Mouse (Mus musculus) liver, embryonic 14.5 days (tissue): Measurements from ENCODE around the gene Atp1a2. TPM values are rescaled to one million over a fixed set of nuclear protein-coding genes. Genes with fewer than 3 reads are reported as not detected.

ENCODE experiments used
- ATAC-seq: fragments of 200-750 bp; cut with Nextera tagmentation; 2 replicates; pipeline ENCODE4 v1.8.0; 2017; ENCODE audit warnings: moderate number of reproducible peaks, mild to moderate bottlenecking, moderate library complexity; ENCODE audit not compliant: insufficient read depth
- DNase-seq, 3 experiments: peaks; one replicate each; pipeline ENCODE4 v3.0.0-alpha.2; 2012 to 2013; ENCODE audit warnings: low read depth in 3 of 3, low spot score in 3 of 3
- H3K27ac ChIP-seq: fragments of 300-500 bp; sonication (generic); 2 replicates; pipeline ENCODE4 v1.5.1; 2014; ENCODE audit warnings: moderate library complexity, mild to moderate bottlenecking, control low read depth, inconsistent platforms
- H3K27me3 ChIP-seq: fragments of 300-500 bp; sonication (generic); 2 replicates; pipeline ENCODE4 v1.6.1; 2014; ENCODE audit warnings: mild to moderate bottlenecking, low read length, moderate library complexity; ENCODE audit not compliant: control insufficient read depth, insufficient read depth
- H3K36me3 ChIP-seq: fragments of 300-500 bp; sonication (generic); replicated peaks from 2 replicates; pipeline ENCODE4 v1.6.1; 2014; ENCODE audit warnings: low read depth; ENCODE audit not compliant: control insufficient read depth, insufficient read depth
- H3K4me1 ChIP-seq, 2 experiments: fragments of 200-500 bp in 1 of 2; fragments of 300-500 bp in 1 of 2; sonication (generic) in 1 of 2; replicated peaks; 2 replicates each; pipeline ENCODE4 v1.6.1; 2012 to 2014; ENCODE audit warnings: antibody characterized with exemption in 1 of 2, inconsistent platforms in 1 of 2, low read length in 1 of 2; ENCODE audit not compliant: control insufficient read depth in 2 of 2, insufficient read depth in 2 of 2
- H3K4me2 ChIP-seq: fragments of 300-500 bp; sonication (generic); 2 replicates; pipeline ENCODE4 v1.6.1; 2014; ENCODE audit warnings: low read depth, mild to moderate bottlenecking, control low read depth, moderate library complexity
- H3K4me3 ChIP-seq, 2 experiments: fragments of 200-500 bp in 1 of 2; fragments of 300-500 bp in 1 of 2; sonication (generic) in 1 of 2; 2 replicates each; pipeline ENCODE4 v1.5.1; 2012 to 2014; ENCODE audit warnings: low read depth in 2 of 2, low read length in 2 of 2, mild to moderate bottlenecking in 2 of 2, control low read depth in 1 of 2, inconsistent platforms in 1 of 2, moderate library complexity in 1 of 2; ENCODE audit not compliant: insufficient read depth in 1 of 2
- H3K9ac ChIP-seq: fragments of 300-500 bp; sonication (generic); replicated peaks from 2 replicates; pipeline ENCODE4 v1.6.1; 2014; ENCODE audit warnings: mild to moderate bottlenecking, control low read depth, moderate library complexity
- H3K9me3 ChIP-seq: fragments of 300-500 bp; sonication (generic); 2 replicates; pipeline ENCODE4 v1.6.1; 2016; ENCODE audit warnings: low read length, mixed read lengths; ENCODE audit not compliant: control insufficient read depth
- CTCF ChIP-seq: IDR thresholded peaks from 2 replicates; pipeline ENCODE4 v1.5.1; 2016; ENCODE audit warnings: antibody characterized with exemption, low read depth, control low read depth
- EP300 ChIP-seq: IDR thresholded peaks from 2 replicates; pipeline ENCODE4 v1.6.1; 2016; ENCODE audit warnings: antibody characterized with exemption, low read depth
- WGBS: fragments of 180-500 bp; shearing (Covaris S2); extraction: QIAGEN DNeasy Blood & Tissue Kit; methylation state at CpG from one replicate; pipeline ENCODE4 v1.1.7; 2014; ENCODE audit not compliant: insufficient replicate concordance; 5-methylcytosine and 5-hydroxymethylcytosine counted together
- polyA plus RNA-seq, 2 experiments: library from polyadenylated mRNA; depleted of rRNA in 1 of 2; stranded (reverse) in 1 of 2; unstranded in 1 of 2; fragments of >200 nt; fragmentation: Nextera tagmentation in 1 of 2; extraction: Ambion mirVana in 1 of 2; gene quantifications; 2 replicates each; pipeline versions ENCODE4 v1.2.1 to v1.2.3; 2012 to 2014

The Atp1a2 gene
- polyA plus RNA-seq, 2 experiments = 0.01 to 0.10 TPM

- DNase-seq = no peak
- H3K9ac ChIP-seq = no peak overlapping the region
- H3K4me3 ChIP-seq = no peak overlapping the region
- H3K27ac ChIP-seq = no peak overlapping the region
- no peaks in the 10 kb centered on the region; the same call in 1 of the 2 replicates for H3K36me3 ChIP-seq
- H3K27me3 ChIP-seq = no peaks in the 10 kb centered on the region
- no peak overlapping the region for H3K4me2 ChIP-seq
- H3K9me3 ChIP-seq = no peaks in the 10 kb centered on the region
- H3K4me1 ChIP-seq = no peaks in the 10 kb centered on the region
- TF ChIP-seq EP300 (no peak), CTCF (no peak)
- 85% methylated on average over 7 of the region's 7 CpGs for WGBS
- no peak for ATAC-seq
Measured at GRCm38 (mm10) chr1:172319346-172319745, 21.5 kb upstream of the Atp1a2 start.

- Histone ChIP-seq H3K4me1 (no peaks in the 10 kb centered on the region), H3K9me3 (no peaks in the 10 kb centered on the region), H3K27me3 (no peaks in the 10 kb centered on the region), H3K9ac (no peak overlapping the region), H3K4me2 (no peak overlapping the region), H3K27ac (no peak overlapping the region), H3K36me3 (no peaks in the 10 kb centered on the region; the same call in 1 of the 2 replicates), H3K4me3 (no peak overlapping the region)
- 77% methylated on average over 19 of the region's 19 CpGs for WGBS
- ATAC-seq = no peak
- DNase-seq = no peak
- TF ChIP-seq EP300 (no peak), CTCF (no peak)
Measured at GRCm38 (mm10) chr1:172318424-172319035, 20.7 kb upstream of the Atp1a2 start.

GRCm38 (mm10) chr1:172317946-172318345 lies 20.1 kb upstream of the Atp1a2 start:
- Histone ChIP-seq H3K27ac (no peak overlapping the region), H3K36me3 (no peaks in the 10 kb centered on the region; the same call in 1 of the 2 replicates), H3K4me3 (no peak overlapping the region), H3K9ac (no peak overlapping the region), H3K4me1 (peaks cover 0 to 4% of the 10 kb centered on the region in 2 experiments; a peak in 2 of 4 replicates), H3K4me2 (no peak overlapping the region), H3K9me3 (no peaks in the 10 kb centered on the region), H3K27me3 (no peaks in the 10 kb centered on the region)
- TF ChIP-seq CTCF (no peak), EP300 (no peak)
- no peak for DNase-seq
- ATAC-seq = no peak
- 71% methylated on average over 15 of the region's 15 CpGs for WGBS

GRCm38 (mm10) chr1:172317431-172317830 lies 19.6 kb upstream of the Atp1a2 start:
- no peak for DNase-seq
- Histone ChIP-seq H3K9ac (no peak overlapping the region), H3K9me3 (no peaks in the 10 kb centered on the region), H3K4me2 (no peak overlapping the region), H3K4me1 (peaks cover 0 to 7% of the 10 kb centered on the region in 2 experiments; a peak in 2 of 4 replicates), H3K4me3 (no peak overlapping the region), H3K27ac (no peak overlapping the region), H3K27me3 (no peaks in the 10 kb centered on the region), H3K36me3 (no peaks in the 10 kb centered on the region; the same call in 1 of the 2 replicates)
- TF ChIP-seq EP300 = no peak
- TF ChIP-seq CTCF = no peak
- WGBS = 80% methylated on average over 18 of the region's 18 CpGs
- ATAC-seq = no peak

GRCm38 (mm10) chr1:172314911-172315310 lies 17.0 kb upstream of the Atp1a2 start:
- Histone ChIP-seq H3K36me3 (no peaks in the 10 kb centered on the region; the same call in 1 of the 2 replicates), H3K27me3 (no peaks in the 10 kb centered on the region), H3K9ac (no peak overlapping the region), H3K9me3 (no peaks in the 10 kb centered on the region), H3K4me1 (peaks cover 0 to 21% of the 10 kb centered on the region in 2 experiments; a peak in 3 of 4 replicates), H3K27ac (no peak overlapping the region), H3K4me2 (no peak overlapping the region), H3K4me3 (no peak overlapping the region)
- TF ChIP-seq CTCF (no peak), EP300 (no peak)
- ATAC-seq (no peak), DNase-seq (no peak)
- 65% methylated on average over 3 of the region's 3 CpGs for whole genome bisulfite sequencing
